Mouse (Mus musculus): ENCODE measurements around the gene H2-M10.1. TPM values are rescaled to one million over a fixed set of nuclear protein-coding genes. Genes with fewer than 3 reads are reported as not detected.
"Not testable (repeated sequence)": the region's sequence is repeated elsewhere in the genome, so short reads cannot be mapped to it uniquely, and the experiment has no call there.

H2-M10.1 gene
- not detected for polyA plus RNA-seq (2012; fragmentation: generic; extraction: Trizol)
- long read RNA-seq, experiment 1 = 0 reads
- long read RNA-seq, experiment 2 = 0 reads

GRCm38 (mm10) chr17:36326055-36326454 lies at the start of gene H2-M10.1:
Gene H2-M10.1 (minus strand): TSS chr17:36326155.
- Histone ChIP-seq H3ac (ENCODE audit: control insufficient read depth, insufficient read length, low read depth) (no peak within 1 kb of the TSS), H3K4me3 (ENCODE audit: insufficient read depth, poor library complexity, severe bottlenecking) (no peak within 1 kb of the TSS), H3K79me2 (ENCODE audit: control insufficient read depth, insufficient read depth) (no peaks in the 10 kb centered on the region), H3K79me3 (ENCODE audit: low read depth) (no peaks in the 10 kb centered on the region), H3K36me3 (ENCODE audit: control insufficient read depth, insufficient read depth) (no peaks in the 10 kb centered on the region), H3K27me3 (ENCODE audit: control insufficient read depth, insufficient read depth, insufficient read length) (no peaks in the 10 kb centered on the region)
- no peak for TF ChIP-seq MYOD1 (IDR thresholded peaks at IDR 0.05; ENCODE audit: control insufficient read depth, insufficient read length, low read depth)

DNA sequence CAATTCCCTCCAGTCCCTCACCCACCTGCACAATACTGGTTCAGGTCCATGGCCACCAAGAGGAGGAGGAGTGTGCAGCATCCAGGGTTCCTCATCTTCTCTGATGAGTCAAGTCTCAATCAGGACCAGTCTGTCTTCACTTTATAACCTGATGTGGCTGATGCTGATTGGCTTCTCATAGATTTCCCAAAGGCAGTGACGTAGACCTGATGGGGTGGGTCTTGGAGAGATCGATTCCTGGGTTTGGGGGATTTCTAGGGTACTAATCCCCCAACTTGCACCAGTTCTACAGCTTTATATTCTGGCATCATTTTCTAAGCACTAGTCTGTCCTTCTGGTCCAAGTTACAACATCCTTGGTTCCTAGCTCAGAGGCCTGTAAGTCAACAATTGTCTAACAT lies 42.4 kb upstream of the H2-M10.1 start, which contains the start of gene H2-M10.3:
Gene H2-M10.3, minus strand, starts transcription at position 101 of the 400 bp plus-strand sequence.
- H3K36me3 ChIP-seq (ENCODE audit: control insufficient read depth, insufficient read depth); H3K27me3 ChIP-seq (ENCODE audit: control insufficient read depth, insufficient read depth, insufficient read length); H3K79me2 ChIP-seq (ENCODE audit: control insufficient read depth, insufficient read depth); H3ac ChIP-seq (ENCODE audit: control insufficient read depth, insufficient read length, low read depth); H3K4me3 ChIP-seq (ENCODE audit: insufficient read depth, poor library complexity, severe bottlenecking); H3K79me3 ChIP-seq (ENCODE audit: low read depth): not testable (repeated sequence)

GRCm38 (mm10) chr17:36362404-36362803 lies 36.4 kb upstream of the H2-M10.1 start:
- not testable (repeated sequence) for H3K4me3 ChIP-seq (ENCODE audit: insufficient read depth, poor library complexity, severe bottlenecking); H3K79me2 ChIP-seq (ENCODE audit: control insufficient read depth, insufficient read depth); H3K79me3 ChIP-seq (ENCODE audit: low read depth); H3K36me3 ChIP-seq (ENCODE audit: control insufficient read depth, insufficient read depth); H3K27me3 ChIP-seq (ENCODE audit: control insufficient read depth, insufficient read depth, insufficient read length); H3ac ChIP-seq (ENCODE audit: control insufficient read depth, insufficient read length, low read depth)

GRCm38 (mm10) chr17:36357512-36357911 lies 31.6 kb upstream of the H2-M10.1 start:
- H3K79me2 ChIP-seq (ENCODE audit: control insufficient read depth, insufficient read depth); H3K79me3 ChIP-seq (ENCODE audit: low read depth); H3K36me3 ChIP-seq (ENCODE audit: control insufficient read depth, insufficient read depth); H3K4me3 ChIP-seq (ENCODE audit: insufficient read depth, poor library complexity, severe bottlenecking); H3K27me3 ChIP-seq (ENCODE audit: control insufficient read depth, insufficient read depth, insufficient read length); H3ac ChIP-seq (ENCODE audit: control insufficient read depth, insufficient read length, low read depth): not testable (repeated sequence)

GRCm38 (mm10) chr17:36355763-36356162 lies 29.8 kb upstream of the H2-M10.1 start:
- H3K79me3 ChIP-seq (ENCODE audit: low read depth) = no peaks in the 10 kb centered on the region
- no peak overlapping the region for H3K4me3 ChIP-seq (ENCODE audit: insufficient read depth, poor library complexity, severe bottlenecking)
- no peak overlapping the region for H3ac ChIP-seq (ENCODE audit: control insufficient read depth, insufficient read length, low read depth)
- no peaks in the 10 kb centered on the region for H3K79me2 ChIP-seq (ENCODE audit: control insufficient read depth, insufficient read depth)
- no peaks in the 10 kb centered on the region for H3K36me3 ChIP-seq (ENCODE audit: control insufficient read depth, insufficient read depth)
- TF ChIP-seq FOSL1 (IDR thresholded peaks at IDR 0.05; ENCODE audit: insufficient read depth, low read length, poor library complexity, severe bottlenecking) (no peak), MYOG (IDR thresholded peaks at IDR 0.05; ENCODE audit: control insufficient read depth, extremely low read depth, insufficient read length) (no peak), MAX (IDR thresholded peaks at IDR 0.05) (no peak)
- H3K27me3 ChIP-seq (ENCODE audit: control insufficient read depth, insufficient read depth, insufficient read length) = no peaks in the 10 kb centered on the region

- not testable (repeated sequence) for H3K27me3 ChIP-seq (ENCODE audit: control insufficient read depth, insufficient read depth, insufficient read length); H3K79me3 ChIP-seq (ENCODE audit: low read depth); H3K4me3 ChIP-seq (ENCODE audit: insufficient read depth, poor library complexity, severe bottlenecking); H3K36me3 ChIP-seq (ENCODE audit: control insufficient read depth, insufficient read depth); H3ac ChIP-seq (ENCODE audit: control insufficient read depth, insufficient read length, low read depth); H3K79me2 ChIP-seq (ENCODE audit: control insufficient read depth, insufficient read depth)
Observed at GRCm38 (mm10) chr17:36355343-36355742, 29.4 kb upstream of the H2-M10.1 start.

GRCm38 (mm10) chr17:36315689-36316253 lies 10.2 kb downstream of the H2-M10.1 start:
- Histone ChIP-seq H3K79me3 (ENCODE audit: low read depth) (no peaks in the 10 kb centered on the region), H3K79me2 (ENCODE audit: control insufficient read depth, insufficient read depth) (no peaks in the 10 kb centered on the region), H3K36me3 (ENCODE audit: control insufficient read depth, insufficient read depth) (no peaks in the 10 kb centered on the region), H3K27me3 (ENCODE audit: control insufficient read depth, insufficient read depth, insufficient read length) (no peaks in the 10 kb centered on the region), H3K4me3 (ENCODE audit: insufficient read depth, poor library complexity, severe bottlenecking) (no peak overlapping the region), H3ac (ENCODE audit: control insufficient read depth, insufficient read length, low read depth) (no peak overlapping the region)
- TF ChIP-seq USF1 (IDR thresholded peaks at IDR 0.05; ENCODE audit: low read depth) (no peak), MYOD1 (IDR thresholded peaks at IDR 0.05; ENCODE audit: control insufficient read depth, insufficient read length, low read depth) (no peak), MAX (IDR thresholded peaks at IDR 0.05) (no peak), FOSL1 (IDR thresholded peaks at IDR 0.05; ENCODE audit: insufficient read depth, low read length, poor library complexity, severe bottlenecking) (no peak), CTCF (IDR thresholded peaks at IDR 0.05; ENCODE audit: control insufficient read depth, insufficient read depth, insufficient read length) (no peak), CEBPB (IDR thresholded peaks at IDR 0.05; ENCODE audit: low read depth) (no peak), MYOG (IDR thresholded peaks at IDR 0.05; ENCODE audit: control insufficient read depth, extremely low read depth, insufficient read length) (no peak)
